Mouse (Mus musculus): ENCODE measurements around the gene Gpc3. TPM values are rescaled to one million over a fixed set of nuclear protein-coding genes. Genes with fewer than 3 reads are reported as not detected.

The Gpc3 gene
- polyA plus RNA-seq, 1 experiment, result 9.2 TPM

DNA sequence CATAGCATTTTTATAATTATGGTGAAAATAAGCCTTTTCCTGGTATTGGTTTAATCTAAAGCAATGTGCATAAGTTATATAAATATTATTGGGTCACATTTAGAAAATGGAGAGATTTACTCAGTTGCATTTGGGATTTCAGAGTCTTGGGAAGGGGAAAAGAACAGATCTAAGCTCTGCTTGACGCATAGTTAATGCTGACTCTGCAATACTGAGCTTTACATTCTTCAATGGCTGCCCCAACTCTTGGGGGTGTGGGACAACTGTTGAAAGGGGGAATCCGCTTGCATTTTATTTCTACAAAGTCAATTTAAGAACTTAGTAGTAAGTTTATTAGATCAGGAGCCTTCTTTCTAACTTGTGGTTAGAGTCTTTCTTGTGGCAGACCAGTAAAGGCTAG, 28.4 kb upstream of the Gpc3 start:
- 77% methylated on average over 2 of the region's 2 CpGs for WGBS
- no peak for DNase-seq
- Histone ChIP-seq H3K36me3 (ENCODE audit: control insufficient read depth, insufficient read depth, low read length) (no peaks in the 10 kb centered on the region), H3K4me3 (ENCODE audit: control insufficient read depth, insufficient read depth, low read length) (no peak overlapping the region), H3K27ac (ENCODE audit: control insufficient read depth, insufficient read depth, low read length) (no peak overlapping the region), H3K4me1 (replicated peaks; ENCODE audit: control insufficient read depth, insufficient read depth, low read length) (no peaks in the 10 kb centered on the region), H3K27me3 (ENCODE audit: control insufficient read depth, insufficient read depth, low read length) (no peaks in the 10 kb centered on the region)
- TF ChIP-seq CTCF (IDR thresholded peaks at IDR 0.05; ENCODE audit: borderline replicate concordance, control insufficient read depth, extremely low read depth, insufficient read depth, low read length, poor library complexity) (no peak), POLR2A (IDR thresholded peaks at IDR 0.05; ENCODE audit: control insufficient read depth, extremely low read depth, insufficient read depth, low read length, poor library complexity) (no peak)

- H3K27me3 ChIP-seq (ENCODE audit: control insufficient read depth, insufficient read depth, low read length), result no peaks in the 10 kb centered on the region
- H3K4me1 ChIP-seq (replicated peaks; ENCODE audit: control insufficient read depth, insufficient read depth, low read length), result no peaks in the 10 kb centered on the region
- TF ChIP-seq POLR2A (IDR thresholded peaks at IDR 0.05; ENCODE audit: control insufficient read depth, extremely low read depth, insufficient read depth, low read length, poor library complexity) (no peak), CTCF (IDR thresholded peaks at IDR 0.05; ENCODE audit: borderline replicate concordance, control insufficient read depth, extremely low read depth, insufficient read depth, low read length, poor library complexity) (no peak)
- H3K27ac ChIP-seq (ENCODE audit: control insufficient read depth, insufficient read depth, low read length), result no peak overlapping the region
- H3K36me3 ChIP-seq (ENCODE audit: control insufficient read depth, insufficient read depth, low read length), result no peaks in the 10 kb centered on the region
- DNase-seq, result no peak
- H3K4me3 ChIP-seq (ENCODE audit: control insufficient read depth, insufficient read depth, low read length), result no peak overlapping the region
Measured at GRCm38 (mm10) chrX:52637419-52637818, 23.7 kb upstream of the Gpc3 start.

- Histone ChIP-seq H3K36me3 (ENCODE audit: control insufficient read depth, insufficient read depth, low read length) (no peaks in the 10 kb centered on the region), H3K27me3 (ENCODE audit: control insufficient read depth, insufficient read depth, low read length) (no peaks in the 10 kb centered on the region), H3K4me1 (replicated peaks; ENCODE audit: control insufficient read depth, insufficient read depth, low read length) (no peaks in the 10 kb centered on the region), H3K27ac (ENCODE audit: control insufficient read depth, insufficient read depth, low read length) (no peak overlapping the region), H3K4me3 (ENCODE audit: control insufficient read depth, insufficient read depth, low read length) (no peak overlapping the region)
- WGBS, result 89% methylated on average over 6 of the region's 6 CpGs
- TF ChIP-seq POLR2A (IDR thresholded peaks at IDR 0.05; ENCODE audit: control insufficient read depth, extremely low read depth, insufficient read depth, low read length, poor library complexity), result no peak
- TF ChIP-seq CTCF (IDR thresholded peaks at IDR 0.05; ENCODE audit: borderline replicate concordance, control insufficient read depth, extremely low read depth, insufficient read depth, low read length, poor library complexity), result no peak
- DNase-seq, result no peak
Measured at GRCm38 (mm10) chrX:52633976-52634375, 20.2 kb upstream of the Gpc3 start.

- Histone ChIP-seq H3K4me3 (ENCODE audit: control insufficient read depth, insufficient read depth, low read length) (no peak overlapping the region), H3K4me1 (replicated peaks; ENCODE audit: control insufficient read depth, insufficient read depth, low read length) (no peaks in the 10 kb centered on the region), H3K36me3 (ENCODE audit: control insufficient read depth, insufficient read depth, low read length) (no peaks in the 10 kb centered on the region), H3K27me3 (ENCODE audit: control insufficient read depth, insufficient read depth, low read length) (no peaks in the 10 kb centered on the region), H3K27ac (ENCODE audit: control insufficient read depth, insufficient read depth, low read length) (no peak overlapping the region)
- WGBS, result 76% methylated on average over 7 of the region's 7 CpGs
- no peak for TF ChIP-seq POLR2A (IDR thresholded peaks at IDR 0.05; ENCODE audit: control insufficient read depth, extremely low read depth, insufficient read depth, low read length, poor library complexity)
- no peak for TF ChIP-seq CTCF (IDR thresholded peaks at IDR 0.05; ENCODE audit: borderline replicate concordance, control insufficient read depth, extremely low read depth, insufficient read depth, low read length, poor library complexity)
- no peak for DNase-seq
Measured at GRCm38 (mm10) chrX:52632688-52633324, 19.1 kb upstream of the Gpc3 start.

GRCm38 (mm10) chrX:52626963-52627716, 13.4 kb upstream of the Gpc3 start:
- Histone ChIP-seq H3K27ac (ENCODE audit: control insufficient read depth, insufficient read depth, low read length) (no peak overlapping the region), H3K4me1 (replicated peaks; ENCODE audit: control insufficient read depth, insufficient read depth, low read length) (no peaks in the 10 kb centered on the region), H3K36me3 (ENCODE audit: control insufficient read depth, insufficient read depth, low read length) (no peaks in the 10 kb centered on the region), H3K27me3 (ENCODE audit: control insufficient read depth, insufficient read depth, low read length) (no peaks in the 10 kb centered on the region), H3K4me3 (ENCODE audit: control insufficient read depth, insufficient read depth, low read length) (no peak overlapping the region)
- no peak for DNase-seq
- WGBS, result 85% methylated on average over 6 of the region's 6 CpGs
- no peak for TF ChIP-seq POLR2A (IDR thresholded peaks at IDR 0.05; ENCODE audit: control insufficient read depth, extremely low read depth, insufficient read depth, low read length, poor library complexity)
- TF ChIP-seq CTCF (IDR thresholded peaks at IDR 0.05; ENCODE audit: borderline replicate concordance, control insufficient read depth, extremely low read depth, insufficient read depth, low read length, poor library complexity), result no peak

DNA sequence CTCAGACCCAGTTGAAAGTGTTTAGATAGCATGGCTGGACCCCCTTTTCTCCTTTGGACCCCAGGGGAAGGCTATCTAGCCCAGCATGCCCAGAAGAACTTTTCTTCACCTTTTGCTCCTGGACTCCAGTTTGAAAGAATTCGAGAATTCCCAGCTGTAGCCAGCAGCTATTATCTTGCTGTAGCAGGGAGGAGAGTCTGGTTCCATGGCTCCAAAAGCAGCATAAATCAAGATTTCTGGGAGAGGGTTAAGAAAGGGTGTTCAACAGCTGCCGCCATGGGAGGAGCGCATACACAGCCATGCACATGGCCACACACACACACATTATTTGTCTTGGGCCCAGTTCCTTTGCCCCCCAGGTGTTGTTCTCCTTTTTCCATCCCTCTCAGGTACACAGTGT, 4.1 kb upstream of the Gpc3 start:
- Histone ChIP-seq H3K4me3 (ENCODE audit: control insufficient read depth, insufficient read depth, low read length) (no peak overlapping the region), H3K36me3 (ENCODE audit: control insufficient read depth, insufficient read depth, low read length) (no peaks in the 10 kb centered on the region), H3K27me3 (ENCODE audit: control insufficient read depth, insufficient read depth, low read length) (peaks cover 3% of the 10 kb centered on the region; the same call in 1 of the 2 replicates), H3K4me1 (replicated peaks; ENCODE audit: control insufficient read depth, insufficient read depth, low read length) (no peaks in the 10 kb centered on the region; the same call in 1 of the 2 replicates), H3K27ac (ENCODE audit: control insufficient read depth, insufficient read depth, low read length) (no peak overlapping the region)
- TF ChIP-seq POLR2A (IDR thresholded peaks at IDR 0.05; ENCODE audit: control insufficient read depth, extremely low read depth, insufficient read depth, low read length, poor library complexity) (no peak), CTCF (IDR thresholded peaks at IDR 0.05; ENCODE audit: borderline replicate concordance, control insufficient read depth, extremely low read depth, insufficient read depth, low read length, poor library complexity) (no peak)
- 98% methylated on average over 3 of the region's 3 CpGs for WGBS
- DNase-seq, result no peak
